Mouse (Mus musculus) C3H10T1/2 (cell line): Measurements from ENCODE around the gene Acss2. TPM values are rescaled to one million over a fixed set of nuclear protein-coding genes. Genes with fewer than 3 reads are reported as not detected.

ENCODE experiments used
- polyA plus RNA-seq, 2 experiments: library from polyadenylated mRNA; unstranded; fragments of >200 nt; fragmentation: generic; extraction: Trizol; gene quantifications; one replicate each; pipeline ENCODE4 v1.2.1; 2012; ENCODE audit warnings: missing spikeins in 2 of 2

Gene Acss2
- polyA plus RNA-seq: 1 to 10 TPM; 2.1 to 7.1 TPM

GRCm38 (mm10) chr2:155517455-155518423 is at the start of gene Acss2, which contains the start of gene Ggt7:
Gene Acss2 (plus strand): TSS chr2:155517948.
Gene Ggt7 (minus strand): TSS chr2:155518237.

DNA sequence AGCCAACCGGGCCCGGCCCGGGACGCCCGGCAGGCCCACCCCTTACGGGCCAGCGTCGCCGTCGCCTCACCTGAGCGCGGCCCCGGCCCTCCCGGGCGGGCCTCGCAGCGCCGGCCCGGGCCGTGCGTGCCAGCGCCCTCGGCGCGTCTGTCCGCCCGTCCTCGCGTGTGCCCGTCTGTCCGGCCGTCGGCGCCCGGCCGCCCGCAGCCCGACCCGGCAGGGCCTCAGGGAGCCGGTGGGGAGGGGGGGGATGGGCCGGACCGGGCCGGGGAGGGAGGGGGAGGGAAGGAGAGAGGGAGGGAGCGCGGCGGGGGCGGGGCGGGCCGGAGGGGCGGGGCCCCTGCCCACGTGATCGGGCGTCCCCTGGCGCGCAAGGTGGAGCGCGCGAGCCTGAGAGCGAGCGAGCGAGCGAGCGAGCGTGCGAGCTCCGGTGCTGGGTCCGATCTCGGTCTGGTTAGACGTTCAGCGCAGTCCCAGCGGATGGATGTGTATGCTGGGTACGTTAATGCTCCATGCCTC is 44.1 kb upstream of the Acss2 start, which contains the start of gene Ncoa6:
Gene Ncoa6 (minus strand): TSS at position 325 of the 519 bp plus-strand sequence.

GRCm38 (mm10) chr2:155592137-155592853 is 74.5 kb downstream of the Acss2 start, which contains the start of gene Gss:
Gene Gss (minus strand): TSS chr2:155592810.

DNA sequence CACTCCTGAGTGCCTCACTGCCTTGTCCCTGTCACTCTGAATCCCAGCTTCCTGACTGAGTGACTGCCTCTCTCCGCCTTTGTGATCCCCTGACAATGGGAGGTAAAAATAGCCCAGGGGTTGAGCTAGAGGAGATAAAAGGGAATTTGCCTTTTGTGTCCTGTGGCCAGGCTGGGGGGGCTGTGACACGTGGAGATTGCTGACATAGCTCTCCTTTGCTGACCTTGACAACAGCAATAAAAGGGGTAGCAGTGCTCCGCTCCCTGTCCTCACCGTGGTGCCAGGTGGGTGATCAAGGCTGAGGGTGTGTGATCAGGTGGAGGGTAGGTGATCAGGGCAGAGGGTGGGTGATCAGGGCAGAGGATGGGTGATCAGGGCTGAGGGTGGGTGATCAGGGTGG is 93.2 kb downstream of the Acss2 start, which contains the start of gene Myh7b:
Gene Myh7b (plus strand): TSS at position 235 of the 400 bp plus-strand sequence.

Other genes starting within 250 kb of the Acss2 start
- gene Map1lc3a, start 241.7 kb upstream of the Acss2 start, polyA plus RNA-seq: 100 to 1,000 TPM; 139 to 209 TPM
- 10 to 100 TPM; 20.6 to 27.7 TPM for gene Pigu, start 160.5 kb upstream of the Acss2 start, polyA plus RNA-seq
- gene Trp53inp2, start 136.9 kb upstream of the Acss2 start, polyA plus RNA-seq: 10 to 100 TPM in 1 of 2 experiments, 1 to 10 TPM in 1; 2.3 to 16.7 TPM
- gene Ncoa6, start 44.1 kb upstream of the Acss2 start, polyA plus RNA-seq: 10 to 100 TPM in 1 of 2 experiments, 1 to 10 TPM in 1; 1.6 to 10.7 TPM
- 1 to 10 TPM in 1 of 2 experiments, under 1 TPM in 1; 0.14 to 1.5 TPM for gene Ggt7, start 289 bp downstream of the Acss2 start, polyA plus RNA-seq
- 10 to 100 TPM; 28.2 to 38.3 TPM for gene Gss, start 74.9 kb downstream of the Acss2 start, polyA plus RNA-seq
- gene Myh7b, start 93.3 kb downstream of the Acss2 start, polyA plus RNA-seq: under 1 TPM; 0.02 to 0.12 TPM
- 100 to 1,000 TPM in 1 of 2 experiments, 10 to 100 TPM in 1; 43.1 to 143 TPM for gene Trpc4ap, start 174.4 kb downstream of the Acss2 start, polyA plus RNA-seq
- 10 to 100 TPM; 17.7 to 35.3 TPM for gene Edem2, start 211.5 kb downstream of the Acss2 start, polyA plus RNA-seq
- gene Gm17581, start 217.9 kb downstream of the Acss2 start, polyA plus RNA-seq: not detected
- 1 to 10 TPM; 4.4 to 7.8 TPM for gene Procr, start 233.2 kb downstream of the Acss2 start, polyA plus RNA-seq